Mouse (Mus musculus): Measurements from ENCODE around the gene Col3a1.

DNA sequence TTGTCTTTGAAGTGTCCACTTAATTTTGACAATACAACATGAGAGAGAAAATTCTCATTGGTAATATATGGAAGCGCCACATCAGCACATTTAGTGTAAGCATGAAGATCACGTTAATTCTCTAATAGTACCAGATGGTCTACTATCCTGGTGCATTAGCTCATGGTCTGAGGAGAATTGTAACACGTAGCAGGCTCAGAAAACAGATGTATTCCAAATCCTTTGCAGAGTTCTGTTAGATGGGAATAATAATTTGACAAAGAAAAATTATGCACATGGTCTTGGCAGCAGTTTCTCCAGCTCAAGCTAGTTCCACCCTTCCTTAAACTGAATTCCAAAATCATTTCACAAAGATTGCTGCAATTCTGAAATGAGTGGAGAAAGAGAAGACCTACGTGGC lies 21.3 kb upstream of the Col3a1 start:
- no peak for TF ChIP-seq ZKSCAN1 (IDR thresholded peaks at IDR 0.05; ENCODE audit: borderline replicate concordance, low read depth, low read length)
- TF ChIP-seq ZC3H11A (IDR thresholded peaks at IDR 0.05; ENCODE audit: low read depth, low read length), result no peak

All from CH12.LX (cell line).